Mouse (Mus musculus) liver, embryonic 14.5 days (tissue): Measurements from ENCODE around the gene Opcml.

Experiments used
- CTCF ChIP-seq: IDR thresholded peaks from 2 replicates; pipeline ENCODE4 v1.5.1; 2016; ENCODE audit warnings: antibody characterized with exemption, low read depth, control low read depth
- EP300 ChIP-seq: IDR thresholded peaks from 2 replicates; pipeline ENCODE4 v1.6.1; 2016; ENCODE audit warnings: antibody characterized with exemption, low read depth

- TF ChIP-seq CTCF (no peak), EP300 (no peak)
Observed at GRCm38 (mm10) chr9:28446278-28447064, 655.9 kb downstream of the Opcml start.
